Comparison of ENCODE assay signal across 24 mouse cellular contexts in the genomic region with DNA sequence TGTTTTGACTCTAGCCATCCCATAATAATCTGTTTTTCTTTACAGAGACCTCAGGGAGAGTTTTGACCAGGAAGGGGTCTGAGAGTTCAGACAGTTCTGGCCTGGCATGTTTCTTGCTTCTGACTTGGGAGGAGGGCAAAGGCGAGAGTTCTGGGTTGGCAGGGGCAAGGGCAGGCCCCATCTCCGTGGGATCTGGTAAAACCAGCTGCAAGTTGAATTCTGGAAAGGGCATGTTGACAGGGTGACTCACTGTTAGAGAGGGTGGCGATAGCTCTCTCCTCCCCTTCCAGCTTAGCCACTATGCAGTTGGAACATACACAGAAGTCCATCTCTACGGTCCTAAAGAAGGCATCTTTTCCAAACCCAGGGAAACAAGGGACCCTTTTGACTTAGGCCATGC. TPM values are rescaled to one million over a fixed set of nuclear protein-coding genes. Genes with fewer than 3 reads are reported as not detected.
DNase-seq lines count a peak whose midpoint lies in the region.
"Had no signal": no experiment of that assay in that cellular context is flagged by ENCODE, and none has a peak within 500 bp of the region (broad histone marks: within the 10 kb centered on the region; RNA-seq: fewer than 3 reads in every experiment).

No protein-coding gene starts in this region.

- DNase-seq in adrenal gland, postnatal 25 days, result peak; percentile 9
- no peak for DNase-seq in adrenal gland, adult 8-10 months
- peak; percentile 23 for DNase-seq in Muller cell, postnatal 12 days (ENCODE audit: inconsistent ontology term)
- peak; percentile 66 for DNase-seq in fibroblast of lung, adult 2 months (ENCODE audit: low read depth)
- DNase-seq in urinary bladder, postnatal 14 days (ENCODE audit: low spot score), result peak; percentile 80
- DNase-seq in heart, postnatal 4 days, result no peak
- no peak for DNase-seq in ovary, postnatal 10 days (ENCODE audit: low spot score)
- DNase-seq in cerebellum, postnatal 10 days, result no peak
- DNase-seq: cerebellum, adult 18-20 months; cerebellum, postnatal 25 days; kidney, postnatal 36 days; liver, embryonic 13.5 days; lung, adult 2 months; lung, postnatal 36 days; midbrain, embryonic 14.5 days; retina, postnatal 1 day; right cerebral cortex, postnatal 25 days; spleen, adult 18-20 months; thymus, adult 2 months; thymus, postnatal 4 days had no signal

RNA-seq across cellular contexts. Expression of gene Ccdc113, which starts 20.7 kb away (rescaled TPM):
- 1.4 TPM in 1 of 2 replicates, not detected in the other for total RNA-seq in adrenal gland, postnatal 25 days (2021)
- 1 to 10 TPM in 3 of 4 experiments, under 1 TPM in 1; 0.81 to 2.0 (median 1.7) TPM for total RNA-seq in adrenal gland, adult 8-10 months (2022)
- total RNA-seq in heart, postnatal 4 days (2021), result under 1 TPM; 0.69 to 0.81 TPM
- total RNA-seq: gastrocnemius, adult 8-10 months; hematopoietic stem cell, adult 5-6 weeks; megakaryocyte-erythroid progenitor cell, adult 5-6 weeks; MEL had no signal

RNA-seq across cellular contexts. Expression of gene Csnk2a2, which starts 23.4 kb away (rescaled TPM):
- 59.6 and 88.3 TPM in 2 replicates for total RNA-seq in adrenal gland, postnatal 25 days (2021)
- 10 to 100 TPM; 55.1 to 93.1 (median 78.1) TPM for total RNA-seq in adrenal gland, adult 8-10 months (2022)
- 10 to 100 TPM; 52.5 to 59.4 TPM for total RNA-seq in heart, postnatal 4 days (2021)

Comparison
In these comparisons a context has a peak if more than half of its experiments do, and no peak if none do; other contexts are left out.
1. DNase-seq: peak in adrenal gland, postnatal 25 days (single experiment), Muller cell, postnatal 12 days (single experiment), fibroblast of lung, adult 2 months (single experiment) and urinary bladder, postnatal 14 days (single experiment); none in adrenal gland, adult 8-10 months (single experiment), heart, postnatal 4 days (single experiment), ovary, postnatal 10 days (single experiment) and cerebellum, postnatal 10 days (0 of 2).